8 mouse cellular contexts compared by ENCODE assay signal in the genomic region with DNA sequence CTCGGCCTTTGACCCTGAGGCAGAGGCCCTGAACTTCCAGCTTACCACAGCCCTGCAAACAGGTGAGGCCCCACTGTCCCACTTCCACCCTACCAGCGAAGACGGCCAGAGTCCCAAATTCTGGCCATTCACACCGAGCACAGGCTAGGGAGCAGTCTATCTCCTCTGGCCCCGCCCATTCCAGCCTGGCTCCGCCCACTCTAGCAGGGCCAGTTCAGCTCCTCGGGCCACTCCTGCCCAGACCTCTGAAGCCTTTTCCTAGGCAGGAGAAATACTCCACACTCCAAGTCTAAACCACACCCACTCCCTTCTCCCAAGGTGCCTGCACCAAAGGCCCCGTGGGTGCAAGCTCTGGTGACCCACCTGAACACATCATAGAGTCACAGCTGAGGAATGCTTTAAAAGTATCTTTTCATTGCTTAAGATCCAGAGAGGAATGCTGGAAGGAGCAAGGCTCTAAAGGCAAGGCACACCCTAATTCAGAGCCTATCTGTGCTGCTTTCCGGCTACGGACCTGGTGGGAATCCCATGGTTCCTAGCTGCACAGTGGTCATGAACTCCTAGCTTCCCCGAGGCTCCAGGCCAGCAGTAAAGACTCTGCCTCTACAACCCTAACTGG. TPM values are rescaled to one million over a fixed set of nuclear protein-coding genes. Genes with fewer than 3 reads are reported as not detected.
DNase-seq lines count a peak whose midpoint lies in the region; ATAC-seq and TF ChIP-seq lines count a peak whose summit lies in the region.

No protein-coding gene starts in this region.

- no peaks in the 10 kb centered on the region for H3K9me3 ChIP-seq in heart, postnatal 0 days (replicated peaks; ENCODE audit: control insufficient read depth, low read length)
- H3K9me3 ChIP-seq in liver, embryonic 15.5 days (replicated peaks) = no peaks in the 10 kb centered on the region
- no peaks in the 10 kb centered on the region for H3K9me3 ChIP-seq in forebrain, embryonic 15.5 days

- H3K9ac ChIP-seq in heart, postnatal 0 days (replicated peaks; ENCODE audit: low read depth, low read length) = no peak overlapping the region
- H3K9ac ChIP-seq in liver, embryonic 15.5 days = no peak overlapping the region
- no peak overlapping the region for H3K9ac ChIP-seq in forebrain, embryonic 15.5 days (replicated peaks)

- no peaks in the 10 kb centered on the region for H3K27me3 ChIP-seq in heart, postnatal 0 days (ENCODE audit: control insufficient read depth, insufficient read depth, low read length)
- peaks cover 5% of the 10 kb centered on the region; the same call in 1 of the 2 replicates for H3K27me3 ChIP-seq in liver, embryonic 15.5 days
- H3K27me3 ChIP-seq in forebrain, embryonic 15.5 days = 0 out of 2 replicates have a peak, but pooled peaks cover 7% of the 10 kb centered on the region

- no peaks in the 10 kb centered on the region for H3K36me3 ChIP-seq in heart, postnatal 0 days (replicated peaks; ENCODE audit: control insufficient read depth, insufficient read depth, low read length)
- H3K36me3 ChIP-seq in liver, embryonic 15.5 days (replicated peaks) = no peaks in the 10 kb centered on the region
- no peaks in the 10 kb centered on the region for H3K36me3 ChIP-seq in forebrain, embryonic 15.5 days

- peak; percentile 48 for DNase-seq in thymus, postnatal 4 days
- no peak for DNase-seq in thymus, postnatal 25 days
- no peak for DNase-seq in heart, postnatal 0 days (ENCODE audit: low spot score)
- no peak for DNase-seq in c-Kit-positive CD71-positive TER-119-positive erythroid progenitor cells, embryonic 14.5 days (ENCODE audit: low spot score)
- DNase-seq in cerebellum, adult 11-12 months = no peak

- 41% methylated on average over 11 of the region's 11 CpGs for WGBS in heart, postnatal 0 days
- WGBS in liver, embryonic 15.5 days (ENCODE audit: insufficient replicate concordance) = 40% methylated on average over 11 of the region's 11 CpGs
- 40% methylated on average over 11 of the region's 11 CpGs for WGBS in forebrain, embryonic 15.5 days

- H3K4me3 ChIP-seq in heart, postnatal 0 days (ENCODE audit: low read depth, low read length) = no peak overlapping the region
- no peak overlapping the region for H3K4me3 ChIP-seq in liver, embryonic 15.5 days (replicated peaks)
- H3K4me3 ChIP-seq in forebrain, embryonic 15.5 days = no peak overlapping the region

- no peak for TF ChIP-seq CTCF in heart, postnatal 0 days (IDR thresholded peaks at IDR 0.05; ENCODE audit: low read depth)

- peak overlapping the region; percentile 49 for H3K27ac ChIP-seq in heart, postnatal 0 days (ENCODE audit: low read depth)
- peak overlapping the region; percentile 53; the same call in 1 of the 2 replicates for H3K27ac ChIP-seq in liver, embryonic 15.5 days (replicated peaks)
- H3K27ac ChIP-seq in forebrain, embryonic 15.5 days (replicated peaks) = no peak overlapping the region

- peaks cover 24% of the 10 kb centered on the region for H3K4me1 ChIP-seq in heart, postnatal 0 days (ENCODE audit: control insufficient read depth, insufficient read depth)
- peaks cover 49% of the 10 kb centered on the region for H3K4me1 ChIP-seq in liver, embryonic 15.5 days (replicated peaks)
- peaks cover 25% of the 10 kb centered on the region for H3K4me1 ChIP-seq in forebrain, embryonic 15.5 days

- no peak for TF ChIP-seq EP300 in heart, postnatal 0 days (IDR thresholded peaks at IDR 0.05; ENCODE audit: low read depth)

- H3K4me2 ChIP-seq in heart, postnatal 0 days (ENCODE audit: low read depth, low read length) = no peak overlapping the region
- no peak overlapping the region; the same call in 1 of the 2 replicates for H3K4me2 ChIP-seq in liver, embryonic 15.5 days
- no peak overlapping the region for H3K4me2 ChIP-seq in forebrain, embryonic 15.5 days (replicated peaks)

- no peak for ATAC-seq in heart, postnatal 0 days (ENCODE audit: insufficient read depth, low read depth)
- peak; percentile 35 for ATAC-seq in liver, embryonic 15.5 days (ENCODE audit: insufficient read depth)
- ATAC-seq in forebrain, embryonic 15.5 days (replicated peaks) = no peak
- ATAC-seq in frontal cortex, adult (ENCODE audit: low TSS enrichment) = no peak

RNA-seq across cellular contexts. Expression of a gene that starts 16.3 kb away (rescaled TPM):
- 8.2 and 16.8 TPM in 2 replicates for total RNA-seq in heart, postnatal 0 days (2014; rRNA removed; ENCODE audit: low replicate concordance)
- 4.3 and 4.9 TPM in 2 replicates for polyA plus RNA-seq in heart, postnatal 0 days (2015; fragmentation: Nextera tagmentation; extraction: Ambion mirVana)
- polyA plus RNA-seq in liver, embryonic 15.5 days (2015; fragmentation: Nextera tagmentation; extraction: Ambion mirVana) = 232 and 321 TPM in 2 replicates
- polyA plus RNA-seq in forebrain, embryonic 15.5 days (2015; fragmentation: Nextera tagmentation; extraction: Ambion mirVana) = 4.5 and 6.3 TPM in 2 replicates

Comparison
In these comparisons a context has a peak if more than half of its experiments do, and no peak if none do; other contexts are left out.
1. RNA of a gene that starts 16.3 kb away (polyA plus RNA-seq): 232 to 321 TPM in liver, embryonic 15.5 days; 4.5 to 6.3 TPM in forebrain, embryonic 15.5 days and 4.3 to 4.9 TPM in heart, postnatal 0 days; every median in the first group is over 10 times any median in the second.